Mouse (Mus musculus) heart, postnatal 0 days (tissue): ENCODE results near the gene Hcrtr2. TPM values are rescaled to one million over a fixed set of nuclear protein-coding genes. Genes with fewer than 3 reads are reported as not detected.

Experiments used
- ATAC-seq: fragments of 200-750 bp; cut with Nextera tagmentation; 2 replicates; pipeline ENCODE4 v1.8.0; 2017; ENCODE audit warnings: low read depth, moderate number of reproducible peaks, moderate library complexity; ENCODE audit not compliant: insufficient read depth
- DNase-seq: peaks from one replicate; pipeline ENCODE4 v3.0.0-alpha.2; 2016; ENCODE audit warnings: low spot score
- H3K27ac ChIP-seq: fragments of 300-500 bp; sonication (generic); 2 replicates; pipeline ENCODE4 v1.5.1; 2014; ENCODE audit warnings: low read depth, mild to moderate bottlenecking
- H3K27me3 ChIP-seq: fragments of 300-500 bp; sonication (generic); 2 replicates; pipeline ENCODE4 v1.6.1; 2014; ENCODE audit warnings: low read length, mixed read lengths; ENCODE audit not compliant: control insufficient read depth, insufficient read depth
- H3K36me3 ChIP-seq: fragments of 300-500 bp; sonication (generic); replicated peaks from 2 replicates; pipeline ENCODE4 v1.6.1; 2014; ENCODE audit warnings: low read length, mixed read lengths; ENCODE audit not compliant: control insufficient read depth, insufficient read depth
- H3K4me1 ChIP-seq: fragments of 300-500 bp; sonication (generic); 2 replicates; pipeline ENCODE4 v1.6.1; 2014; ENCODE audit warnings: antibody characterized with exemption; ENCODE audit not compliant: control insufficient read depth, insufficient read depth
- H3K4me2 ChIP-seq: fragments of 300-500 bp; sonication (generic); 2 replicates; pipeline ENCODE4 v1.6.1; 2014; ENCODE audit warnings: low read depth, mild to moderate bottlenecking, low read length, moderate library complexity
- H3K4me3 ChIP-seq: fragments of 300-500 bp; sonication (generic); 2 replicates; pipeline ENCODE4 v1.5.1; 2014; ENCODE audit warnings: low read depth, low read length
- H3K9ac ChIP-seq: fragments of 300-500 bp; sonication (generic); replicated peaks from 2 replicates; pipeline ENCODE4 v1.6.1; 2014; ENCODE audit warnings: low read depth, low read length, mixed read lengths
- H3K9me3 ChIP-seq: fragments of 300-500 bp; sonication (generic); replicated peaks from 2 replicates; pipeline ENCODE4 v1.6.1; 2016; ENCODE audit warnings: low read length; ENCODE audit not compliant: control insufficient read depth
- CTCF ChIP-seq: IDR thresholded peaks from 2 replicates; pipeline ENCODE4 v1.5.1; 2016; ENCODE audit warnings: antibody characterized with exemption, control low read depth, low read depth
- EP300 ChIP-seq: IDR thresholded peaks from 2 replicates; pipeline ENCODE4 v1.6.1; 2016; ENCODE audit warnings: antibody characterized with exemption, low read depth
- WGBS: fragments of 180-500 bp; shearing (Covaris S2); extraction: QIAGEN DNeasy Blood & Tissue Kit; methylation state at CpG from one replicate; pipeline ENCODE4 v1.1.7; 2014; 5-methylcytosine and 5-hydroxymethylcytosine counted together
- polyA plus RNA-seq: library from polyadenylated mRNA; unstranded; fragments of >200 nt; fragmentation: Nextera tagmentation; extraction: Ambion mirVana; gene quantifications from 2 replicates; pipeline ENCODE4 v1.2.1, GENCODE M21; 2015
- total RNA-seq: library from RNA; depleted of rRNA; stranded (reverse); fragments of >200 nt; gene quantifications from 2 replicates; pipeline ENCODE4 v1.2.3, GENCODE M21; 2014; ENCODE audit warnings: low replicate concordance; rRNA removed

Hcrtr2 gene
- total and polyA plus RNA-seq, 2 experiments from 2014 or later: not detected

GRCm38 (mm10) chr9:76196917-76197316 lies 126.7 kb downstream of the Hcrtr2 start:
- H3K27me3 ChIP-seq: no peaks in the 10 kb centered on the region
- ATAC-seq (no peak), DNase-seq (no peak)
- no peak overlapping the region for H3K4me2 ChIP-seq
- H3K9ac ChIP-seq: no peak overlapping the region
- 71% methylated on average over 4 of the region's 4 CpGs for WGBS
- TF ChIP-seq EP300 (no peak), CTCF (no peak)
- H3K4me1 ChIP-seq: no peaks in the 10 kb centered on the region
- H3K27ac ChIP-seq: no peak overlapping the region
- H3K36me3 ChIP-seq: no peaks in the 10 kb centered on the region
- H3K9me3 ChIP-seq: no peaks in the 10 kb centered on the region
- H3K4me3 ChIP-seq: no peak overlapping the region

- Histone ChIP-seq H3K36me3 (no peaks in the 10 kb centered on the region), H3K4me2 (no peak overlapping the region), H3K27ac (no peak overlapping the region), H3K27me3 (no peaks in the 10 kb centered on the region), H3K9me3 (no peaks in the 10 kb centered on the region), H3K9ac (no peak overlapping the region), H3K4me3 (no peak overlapping the region), H3K4me1 (no peaks in the 10 kb centered on the region)
- TF ChIP-seq EP300: no peak
- no peak for TF ChIP-seq CTCF
- DNase-seq (no peak), ATAC-seq (no peak)
Observed at GRCm38 (mm10) chr9:76179221-76179620, 144.4 kb downstream of the Hcrtr2 start.

Other genes with a start within 250 kb of the Hcrtr2 start
- not detected in 2 replicates for gene Gfral, start 110.2 kb downstream of the Hcrtr2 start, total RNA-seq
- not detected in 2 replicates for gene Gfral, start 110.2 kb downstream of the Hcrtr2 start, polyA plus RNA-seq
- gene Fam83b, start 243.3 kb upstream of the Hcrtr2 start, total RNA-seq: not detected in 2 replicates
- 0.04 and 0.05 TPM in 2 replicates for gene Fam83b, start 243.3 kb upstream of the Hcrtr2 start, polyA plus RNA-seq